Mouse (Mus musculus): ENCODE measurements at regions not wholly inside any gene's neighbourhood (a gene's known extent, or its start where the extent isn't known, plus 50 kb on each side); places are given as distances from the start of the nearest gene placed in this dataset.

GRCm38 (mm10) chr1:61528757-61529156 is 109.9 kb upstream of the Pard3b start:
- no peak overlapping the region for H3K4me2 ChIP-seq (replicated peaks; ENCODE audit: low read depth, low read length)
- TF ChIP-seq EP300 (IDR thresholded peaks at IDR 0.05) (no peak), CTCF (IDR thresholded peaks at IDR 0.05) (no peak)
- H3K9ac ChIP-seq (replicated peaks; ENCODE audit: low read depth) = no peak overlapping the region
- ATAC-seq (no peak), DNase-seq (ENCODE audit: low spot score) (no peak)
- WGBS = 86% methylated on average over 15 of the region's 15 CpGs
- H3K27ac ChIP-seq (ENCODE audit: low read length) = no peak overlapping the region
- no peaks in the 10 kb centered on the region for H3K36me3 ChIP-seq (ENCODE audit: insufficient read depth, low read length)
- H3K27me3 ChIP-seq (replicated peaks; ENCODE audit: insufficient read depth, low read length) = no peaks in the 10 kb centered on the region
- no peak overlapping the region for H3K4me3 ChIP-seq (ENCODE audit: low read depth, low read length)
- H3K9me3 ChIP-seq (ENCODE audit: low read length) = no peaks in the 10 kb centered on the region
- H3K4me1 ChIP-seq (ENCODE audit: insufficient read depth, low read depth, low read length) = no peaks in the 10 kb centered on the region

GRCm38 (mm10) chr1:61530166-61530565 is 108.5 kb upstream of the Pard3b start:
- Histone ChIP-seq H3K9me3 (ENCODE audit: low read length) (no peaks in the 10 kb centered on the region), H3K4me1 (ENCODE audit: insufficient read depth, low read depth, low read length) (no peaks in the 10 kb centered on the region), H3K36me3 (ENCODE audit: insufficient read depth, low read length) (no peaks in the 10 kb centered on the region), H3K4me2 (replicated peaks; ENCODE audit: low read depth, low read length) (no peak overlapping the region), H3K27me3 (replicated peaks; ENCODE audit: insufficient read depth, low read length) (no peaks in the 10 kb centered on the region), H3K9ac (replicated peaks; ENCODE audit: low read depth) (no peak overlapping the region), H3K27ac (ENCODE audit: low read length) (no peak overlapping the region), H3K4me3 (ENCODE audit: low read depth, low read length) (no peak overlapping the region)
- ATAC-seq (no peak), DNase-seq (ENCODE audit: low spot score) (no peak)
- TF ChIP-seq EP300 (IDR thresholded peaks at IDR 0.05) = no peak
- TF ChIP-seq CTCF (IDR thresholded peaks at IDR 0.05) = no peak
- WGBS = 32% methylated on average over 3 of the region's 3 CpGs

GRCm38 (mm10) chr1:61531487-61531886 is 107.1 kb upstream of the Pard3b start:
- 35% methylated on average over 5 of the region's 5 CpGs for WGBS
- H3K36me3 ChIP-seq (ENCODE audit: insufficient read depth, low read length) = no peaks in the 10 kb centered on the region
- no peaks in the 10 kb centered on the region for H3K9me3 ChIP-seq (ENCODE audit: low read length)
- no peak for DNase-seq (ENCODE audit: low spot score)
- no peak overlapping the region for H3K9ac ChIP-seq (replicated peaks; ENCODE audit: low read depth)
- H3K27ac ChIP-seq (ENCODE audit: low read length) = no peak overlapping the region
- H3K27me3 ChIP-seq (replicated peaks; ENCODE audit: insufficient read depth, low read length) = no peaks in the 10 kb centered on the region
- TF ChIP-seq EP300 (IDR thresholded peaks at IDR 0.05) = no peak
- H3K4me1 ChIP-seq (ENCODE audit: insufficient read depth, low read depth, low read length) = no peaks in the 10 kb centered on the region
- H3K4me3 ChIP-seq (ENCODE audit: low read depth, low read length) = no peak overlapping the region
- ATAC-seq = no peak
- H3K4me2 ChIP-seq (replicated peaks; ENCODE audit: low read depth, low read length) = no peak overlapping the region

GRCm38 (mm10) chr1:61540081-61540480 is 98.5 kb upstream of the Pard3b start:
- H3K4me2 ChIP-seq (replicated peaks; ENCODE audit: low read depth, low read length) = no peak overlapping the region
- H3K9ac ChIP-seq (replicated peaks; ENCODE audit: low read depth) = no peak overlapping the region
- H3K27ac ChIP-seq (ENCODE audit: low read length) = no peak overlapping the region
- no peaks in the 10 kb centered on the region for H3K27me3 ChIP-seq (replicated peaks; ENCODE audit: insufficient read depth, low read length)
- no peak for TF ChIP-seq EP300 (IDR thresholded peaks at IDR 0.05)
- no peak for TF ChIP-seq CTCF (IDR thresholded peaks at IDR 0.05)
- DNase-seq (ENCODE audit: low spot score) = no peak
- ATAC-seq = no peak
- no peaks in the 10 kb centered on the region for H3K9me3 ChIP-seq (ENCODE audit: low read length)
- no peaks in the 10 kb centered on the region for H3K4me1 ChIP-seq (ENCODE audit: insufficient read depth, low read depth, low read length)
- H3K4me3 ChIP-seq (ENCODE audit: low read depth, low read length) = no peak overlapping the region
- WGBS = 73% methylated on average over 3 of the region's 3 CpGs
- H3K36me3 ChIP-seq (ENCODE audit: insufficient read depth, low read length) = no peaks in the 10 kb centered on the region

GRCm38 (mm10) chr1:61541166-61541565 is 97.5 kb upstream of the Pard3b start:
- ATAC-seq = no peak
- no peak overlapping the region for H3K27ac ChIP-seq (ENCODE audit: low read length)

GRCm38 (mm10) chr1:61552577-61553517 is 85.8 kb upstream of the Pard3b start:
- ATAC-seq = no peak
- TF ChIP-seq CTCF (IDR thresholded peaks at IDR 0.05) (no peak), EP300 (IDR thresholded peaks at IDR 0.05) (no peak)
- WGBS = 57% methylated on average over 21 of the region's 21 CpGs
- DNase-seq (ENCODE audit: low spot score) = peak; percentile 54
- Histone ChIP-seq H3K27me3 (replicated peaks; ENCODE audit: insufficient read depth, low read length) (no peaks in the 10 kb centered on the region), H3K27ac (ENCODE audit: low read length) (no peak overlapping the region), H3K36me3 (ENCODE audit: insufficient read depth, low read length) (no peaks in the 10 kb centered on the region), H3K9ac (replicated peaks; ENCODE audit: low read depth) (no peak overlapping the region), H3K4me2 (replicated peaks; ENCODE audit: low read depth, low read length) (no peak overlapping the region), H3K9me3 (ENCODE audit: low read length) (no peaks in the 10 kb centered on the region), H3K4me1 (ENCODE audit: insufficient read depth, low read depth, low read length) (no peaks in the 10 kb centered on the region), H3K4me3 (ENCODE audit: low read depth, low read length) (no peak overlapping the region)

More at GRCm38 (mm10) chr1:61541166-61541565, 97.5 kb upstream of the Pard3b start:
- TF ChIP-seq CTCF (IDR thresholded peaks at IDR 0.05) = no peak
- no peak for TF ChIP-seq EP300 (IDR thresholded peaks at IDR 0.05)
- H3K9ac ChIP-seq (replicated peaks; ENCODE audit: low read depth) = no peak overlapping the region
- no peaks in the 10 kb centered on the region for H3K36me3 ChIP-seq (ENCODE audit: insufficient read depth, low read length)
- no peaks in the 10 kb centered on the region for H3K4me1 ChIP-seq (ENCODE audit: insufficient read depth, low read depth, low read length)
- no peaks in the 10 kb centered on the region for H3K27me3 ChIP-seq (replicated peaks; ENCODE audit: insufficient read depth, low read length)
- no peak overlapping the region for H3K4me2 ChIP-seq (replicated peaks; ENCODE audit: low read depth, low read length)
- H3K9me3 ChIP-seq (ENCODE audit: low read length) = no peaks in the 10 kb centered on the region
- no peak for DNase-seq (ENCODE audit: low spot score)
- WGBS = 90% methylated on average over 4 of the region's 4 CpGs
- no peak overlapping the region for H3K4me3 ChIP-seq (ENCODE audit: low read depth, low read length)

Data from lung, postnatal 0 days (tissue).